Mouse (Mus musculus) olfactory bulb, adult 2 months (tissue): ENCODE results near the gene Pagr1b. TPM values are rescaled to one million over a fixed set of nuclear protein-coding genes. Genes with fewer than 3 reads are reported as not detected.

Source experiments
- H3K27ac ChIP-seq: fragments of 200-500 bp; 2 replicates; pipeline ENCODE4 v1.5.1; 2012; ENCODE audit warnings: low read depth, low read length; ENCODE audit not compliant: insufficient read depth
- H3K4me1 ChIP-seq: fragments of 200-500 bp; 2 replicates; pipeline ENCODE4 v1.6.1; 2012; ENCODE audit warnings: low read length; ENCODE audit not compliant: control insufficient read depth, insufficient read depth
- H3K4me3 ChIP-seq: fragments of 200-500 bp; 2 replicates; pipeline ENCODE4 v1.5.1; 2012; ENCODE audit warnings: mild to moderate bottlenecking, low read depth, low read length, moderate library complexity; ENCODE audit not compliant: insufficient read depth
- CTCF ChIP-seq: fragments of 200-500 bp; IDR thresholded peaks from 2 replicates; pipeline ENCODE4 v1.5.1; 2012; ENCODE audit warnings: low read depth, mild to moderate bottlenecking, low read length, moderate library complexity; ENCODE audit not compliant: insufficient read depth
- POLR2A ChIP-seq: fragments of 200-500 bp; IDR thresholded peaks from 2 replicates; pipeline ENCODE4 v1.6.1; 2012; ENCODE audit warnings: mild to moderate bottlenecking, low read depth, low read length, moderate library complexity; ENCODE audit not compliant: insufficient read depth
- WGBS: fragments of 180-500 bp; shearing (Covaris S2); methylation state at CpG from one replicate; pipeline ENCODE4 v1.1.7; 2018; 5-methylcytosine and 5-hydroxymethylcytosine counted together
- polyA plus RNA-seq: library from polyadenylated mRNA; stranded (reverse); fragments of >200 nt; gene quantifications from 2 replicates; pipeline ENCODE4 v1.2.4, GENCODE M21; 2012; ENCODE audit warnings: low replicate concordance; ENCODE audit not compliant: missing spikeins, insufficient read depth, insufficient read length

Gene Pagr1b
- polyA plus RNA-seq, 1 experiment = not detected

DNA sequence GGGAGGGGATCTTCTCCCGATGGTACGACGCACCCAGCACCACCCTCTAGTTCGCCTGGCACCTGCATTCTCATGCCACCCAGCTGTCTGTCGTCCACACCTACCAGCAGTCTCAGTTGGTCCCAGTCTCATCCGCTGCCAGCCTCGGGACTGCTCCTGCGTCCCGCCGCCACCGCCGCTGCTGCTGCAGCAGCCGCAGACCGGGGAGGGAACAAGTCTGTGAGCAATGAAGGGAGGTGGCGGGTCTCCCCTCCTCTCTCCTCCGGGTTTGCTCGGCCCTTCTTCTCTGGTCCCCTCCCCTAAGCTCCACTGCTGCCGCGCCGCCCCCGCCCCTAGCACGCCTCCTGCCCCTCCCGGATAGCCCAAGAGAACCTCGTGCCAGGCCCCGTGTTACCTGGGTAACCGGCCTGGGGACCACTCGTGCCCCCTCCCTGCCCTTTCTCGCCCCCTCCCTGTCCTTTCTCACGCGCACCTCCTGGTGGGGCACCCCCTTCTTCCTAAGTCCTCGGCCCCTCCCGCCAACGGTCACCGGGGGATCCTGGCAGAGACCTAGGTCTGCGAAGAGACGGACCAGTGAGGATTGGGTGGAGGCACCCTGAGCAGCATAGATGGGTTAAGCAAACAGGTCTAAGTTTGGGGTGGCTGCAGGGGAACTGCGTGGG, 4.7 kb upstream of the Pagr1b start, which contains the start of the genes Gm42742 and Prrt2:
Gm42742 (minus strand) TSS at position 197 of the 662 bp plus-strand sequence.
Prrt2 (minus strand) TSS at position 311 of the 662 bp plus-strand sequence.
- WGBS = 2% methylated on average over 36 of the region's 37 CpGs
- TF ChIP-seq POLR2A (peak; percentile 9; the same call in 1 of the 2 replicates), CTCF (no peak)
- Histone ChIP-seq H3K27ac (peak within 1 kb of the TSS; percentile 60), H3K4me3 (peak within 1 kb of the TSS; percentile 61), H3K4me1 (peaks cover 67% of the 10 kb centered on the region)

GRCm38 (mm10) chr7:127020491-127020890, 4.2 kb upstream of the Pagr1b start:
- TF ChIP-seq CTCF = no peak
- no peak for TF ChIP-seq POLR2A
- Histone ChIP-seq H3K27ac (peak overlapping the region; percentile 56), H3K4me1 (peaks cover 71% of the 10 kb centered on the region), H3K4me3 (peak overlapping the region; percentile 61)
- 15% methylated on average over 5 of the region's 5 CpGs for WGBS

GRCm38 (mm10) chr7:127020031-127020430, 3.7 kb upstream of the Pagr1b start:
- Histone ChIP-seq H3K4me1 (peaks cover 71% of the 10 kb centered on the region), H3K4me3 (peak overlapping the region; percentile 61), H3K27ac (peak overlapping the region; percentile 56)
- 36% methylated on average over 3 of the region's 3 CpGs for WGBS
- TF ChIP-seq CTCF (no peak), POLR2A (no peak)

DNA sequence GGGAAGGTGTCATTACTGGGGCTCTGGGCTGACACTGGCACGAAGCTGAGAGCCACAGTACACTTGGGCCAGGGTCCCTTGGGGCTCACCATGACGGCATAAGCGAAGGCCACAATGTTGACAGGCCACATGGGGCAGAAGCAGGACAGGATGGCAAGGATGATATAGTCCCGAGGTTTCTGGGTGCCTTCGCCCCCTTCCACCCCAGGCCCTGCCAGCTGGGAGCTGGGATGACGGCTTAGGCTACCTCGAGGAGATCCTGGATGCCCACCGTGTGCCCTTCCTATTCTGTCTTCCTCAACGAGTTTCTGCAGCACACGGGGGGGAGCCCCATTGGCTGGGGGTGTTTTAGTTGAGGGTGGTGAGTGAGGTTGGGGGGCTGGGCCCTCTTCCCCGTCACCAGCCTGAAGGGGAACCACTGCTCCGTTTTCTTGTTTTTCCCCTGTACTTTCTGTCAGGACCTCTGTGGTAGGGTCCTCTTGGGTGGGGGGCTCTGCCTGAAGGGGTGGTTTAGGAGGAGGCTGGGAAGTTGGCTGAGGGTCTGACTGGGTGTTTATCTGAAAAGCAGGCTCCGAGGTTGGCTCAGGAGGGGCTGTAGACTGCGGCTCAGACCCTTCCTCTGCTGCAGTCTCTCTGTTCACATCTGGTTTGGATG, 3.1 kb upstream of the Pagr1b start:
- H3K27ac ChIP-seq = peak overlapping the region; percentile 56; the same call in 1 of the 2 replicates
- WGBS = 57% methylated on average over 14 of the region's 14 CpGs
- no peak for TF ChIP-seq POLR2A
- TF ChIP-seq CTCF = no peak

DNA sequence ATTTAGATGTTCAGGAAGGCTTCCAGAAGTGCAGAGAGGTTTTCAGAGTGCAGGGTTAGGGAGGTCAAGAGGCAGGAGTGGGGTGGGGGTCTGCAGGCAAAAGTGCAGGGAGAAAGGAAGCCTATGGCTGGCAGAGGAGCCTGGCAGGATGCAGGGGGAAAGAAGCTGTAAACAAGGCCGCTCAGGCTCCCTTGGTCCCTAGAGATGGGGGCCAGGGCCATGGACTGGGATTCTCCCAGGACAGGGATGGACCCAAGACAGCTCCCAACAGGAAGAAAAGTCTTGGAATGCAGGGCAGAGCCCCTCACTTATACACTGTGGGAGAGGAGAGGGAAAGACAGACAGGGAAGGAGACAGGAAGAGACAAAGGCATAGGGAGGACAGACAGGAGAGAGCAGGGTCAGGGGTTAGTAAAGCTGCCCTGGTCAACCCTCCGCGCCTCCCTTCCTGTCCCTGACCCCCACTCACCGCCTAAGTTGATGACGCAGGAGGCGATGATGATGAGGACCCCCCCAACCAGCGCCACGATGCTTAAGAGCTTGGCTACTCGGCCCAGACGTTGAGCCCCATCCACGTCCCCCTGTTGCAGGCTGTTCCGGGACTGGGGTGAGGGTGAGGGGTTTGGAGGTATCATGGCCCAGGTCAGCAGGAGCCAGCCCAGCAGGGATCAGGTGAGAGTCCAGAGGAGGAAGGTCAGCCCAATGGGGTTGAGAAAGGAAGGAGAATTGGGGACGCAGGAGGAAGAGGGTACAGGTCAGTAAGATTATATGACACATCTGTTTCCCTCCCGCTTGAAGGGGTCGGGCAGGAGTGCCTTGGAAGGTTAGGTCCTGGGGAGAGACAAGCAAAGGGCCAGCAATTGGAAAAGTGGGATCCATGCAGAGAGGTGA, 2.4 kb upstream of the Pagr1b start:
- H3K27ac ChIP-seq = 0 out of 2 replicates have a peak overlapping the region, but pooled peaks have one; percentile 6
- peaks cover 70% of the 10 kb centered on the region for H3K4me1 ChIP-seq
- peak overlapping the region; percentile 61; the same call in 1 of the 2 replicates for H3K4me3 ChIP-seq
- no peak for TF ChIP-seq CTCF
- no peak for TF ChIP-seq POLR2A
- WGBS = 82% methylated on average over 15 of the region's 15 CpGs

More for the DNA sequence above, 3.1 kb upstream of the Pagr1b start:
- Histone ChIP-seq H3K4me3 (peak overlapping the region; percentile 61), H3K4me1 (peaks cover 70% of the 10 kb centered on the region)

- 28% methylated on average over 6 of the region's 6 CpGs for WGBS
- no peak overlapping the region for H3K4me3 ChIP-seq
- 0 out of 2 replicates have a peak overlapping the region, but pooled peaks have one; percentile 6 for H3K27ac ChIP-seq
- H3K4me1 ChIP-seq = peaks cover 67% of the 10 kb centered on the region
- no peak for TF ChIP-seq CTCF
- no peak for TF ChIP-seq POLR2A
Observed at GRCm38 (mm10) chr7:127017950-127018345, 1.7 kb upstream of the Pagr1b start.

DNA sequence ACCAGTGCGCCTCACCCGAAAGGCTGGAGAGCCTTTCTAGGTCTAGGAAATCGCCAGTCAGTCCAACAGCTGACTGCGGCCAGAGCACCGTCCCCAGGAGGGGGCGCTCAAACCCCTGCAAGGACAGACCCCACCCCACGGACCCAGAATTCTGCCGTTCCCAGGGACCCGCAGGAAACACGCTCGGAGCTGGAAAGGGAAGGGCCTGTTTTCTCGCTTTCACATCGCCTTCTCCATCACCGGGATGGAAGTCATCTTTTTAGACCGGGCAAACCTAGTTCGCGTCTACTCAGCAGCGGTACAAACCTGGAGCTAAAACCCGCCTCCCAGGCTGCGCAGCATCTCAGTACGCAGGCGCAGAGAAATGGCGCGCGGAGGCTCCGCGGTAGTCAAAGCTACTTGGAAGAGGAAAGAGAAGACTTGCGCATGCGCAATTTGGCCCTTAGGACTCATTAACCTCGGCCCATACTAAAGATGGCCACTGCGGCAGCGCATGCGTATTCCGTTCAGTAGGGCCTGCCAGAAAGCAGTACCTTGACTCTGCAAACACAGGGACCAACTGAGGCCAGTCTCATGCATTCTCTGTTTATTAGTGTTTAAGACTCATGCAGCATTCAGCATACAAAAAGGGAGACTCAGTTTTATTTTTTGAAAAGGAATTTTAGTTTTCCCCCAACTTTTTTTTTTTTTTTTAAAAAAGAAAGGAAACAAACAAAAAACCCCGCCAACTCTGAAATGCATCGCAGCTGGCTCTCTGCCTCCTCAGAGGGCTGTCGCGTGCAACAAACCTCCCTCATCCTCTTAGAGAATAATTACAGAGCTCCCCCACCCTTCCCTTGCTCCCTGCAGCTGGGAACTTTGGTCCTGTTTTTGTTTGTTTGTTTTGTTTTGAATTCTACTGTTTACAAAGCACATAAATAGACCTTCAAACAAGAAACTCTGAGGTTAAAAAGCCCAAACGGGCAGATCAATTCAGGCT, 976 bp upstream of the Pagr1b start, which contains the start of gene Pagr1a:
Pagr1a (minus strand) TSS at position 382 of the 979 bp plus-strand sequence.
- Histone ChIP-seq H3K4me1 (peaks cover 62% of the 10 kb centered on the region), H3K27ac (peak within 1 kb of the TSS; percentile 94), H3K4me3 (peak within 1 kb of the TSS; percentile 91)
- TF ChIP-seq POLR2A = peak; percentile 78
- peak; percentile 95 for TF ChIP-seq CTCF
- under 1% methylated on average over 39 of the region's 39 CpGs for WGBS

GRCm38 (mm10) chr7:127016486-127016938, 228 bp upstream of the Pagr1b start:
- Histone ChIP-seq H3K4me1 (peaks cover 58% of the 10 kb centered on the region), H3K4me3 (peak overlapping the region; percentile 91), H3K27ac (peak overlapping the region; percentile 94)
- no peak for TF ChIP-seq POLR2A
- no peak for TF ChIP-seq CTCF
- 0% methylated on average over 22 of the region's 22 CpGs for WGBS
